Mouse (Mus musculus): ENCODE measurements around the gene Lexm.

Gene Lexm

DNA sequence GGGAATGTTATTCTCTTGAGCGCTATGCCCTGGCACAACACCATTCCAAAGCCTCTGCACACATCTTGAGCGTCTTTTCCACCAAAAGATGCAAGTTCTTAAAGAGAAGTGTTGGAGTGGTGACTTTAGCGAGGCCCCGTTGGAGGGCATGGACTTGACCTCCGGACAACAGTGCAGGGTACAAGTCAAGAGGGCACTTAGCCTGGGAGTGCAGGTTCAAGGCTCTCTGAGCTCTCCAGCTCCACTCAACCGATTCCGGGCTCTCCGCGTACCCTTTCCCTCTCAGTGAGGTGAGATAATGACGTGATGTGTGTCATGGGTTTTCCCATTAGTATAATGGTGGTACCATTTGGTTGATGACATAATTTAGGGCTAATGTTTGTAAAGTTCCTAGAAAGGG lies 7.2 kb upstream of the Lexm start:
- ATAC-seq (ENCODE audit: low TSS enrichment) = no peak

DNA sequence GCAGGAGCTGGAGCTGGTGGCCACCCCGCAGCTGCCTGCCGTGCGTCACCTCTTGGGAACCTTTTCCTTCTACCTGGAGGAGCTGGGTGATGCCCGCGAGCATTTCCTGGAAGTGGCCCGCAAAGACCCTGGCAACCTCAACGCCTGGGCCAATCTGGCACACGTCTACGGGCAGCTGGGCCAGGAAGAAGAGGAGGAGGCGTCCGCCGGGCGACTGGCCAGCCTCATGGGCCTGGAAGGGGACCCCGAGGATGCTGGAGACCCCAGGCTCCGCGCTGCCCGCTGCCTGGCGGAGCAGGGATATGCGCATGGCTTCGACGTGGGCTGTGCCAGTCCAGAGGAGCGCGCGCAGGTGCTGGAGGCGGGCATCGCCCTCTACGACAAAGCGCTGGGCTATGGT lies 5.7 kb upstream of the Lexm start:
- ATAC-seq (ENCODE audit: low TSS enrichment) = no peak

DNA sequence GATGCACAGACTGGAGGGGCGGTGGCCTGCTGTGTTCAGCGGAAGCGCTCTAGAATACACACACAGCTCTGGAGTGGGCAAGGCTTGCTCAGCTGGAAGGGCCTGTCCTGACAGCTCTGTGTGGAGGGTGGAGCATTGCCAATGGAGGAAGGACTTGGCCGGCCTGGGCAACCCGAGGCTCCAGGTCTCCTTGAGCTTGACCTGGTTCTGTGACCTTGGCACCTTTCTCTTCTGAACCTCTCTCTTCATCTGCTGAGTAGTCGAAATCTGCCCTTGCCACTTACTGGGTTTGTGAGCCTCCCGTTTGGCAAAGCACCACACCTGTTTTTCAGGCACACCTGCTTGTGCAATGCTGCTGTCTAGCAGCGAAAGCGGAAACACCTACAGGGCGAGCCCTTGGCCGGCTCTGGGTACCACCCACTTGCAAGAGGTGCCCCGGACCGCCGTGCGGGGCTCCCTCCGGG lies 5.0 kb upstream of the Lexm start, which contains the start of gene Ttc22:
Gene Ttc22 (plus strand): TSS at position 403 of the 464 bp plus-strand sequence.
- no peak for ATAC-seq (ENCODE audit: low TSS enrichment)

DNA sequence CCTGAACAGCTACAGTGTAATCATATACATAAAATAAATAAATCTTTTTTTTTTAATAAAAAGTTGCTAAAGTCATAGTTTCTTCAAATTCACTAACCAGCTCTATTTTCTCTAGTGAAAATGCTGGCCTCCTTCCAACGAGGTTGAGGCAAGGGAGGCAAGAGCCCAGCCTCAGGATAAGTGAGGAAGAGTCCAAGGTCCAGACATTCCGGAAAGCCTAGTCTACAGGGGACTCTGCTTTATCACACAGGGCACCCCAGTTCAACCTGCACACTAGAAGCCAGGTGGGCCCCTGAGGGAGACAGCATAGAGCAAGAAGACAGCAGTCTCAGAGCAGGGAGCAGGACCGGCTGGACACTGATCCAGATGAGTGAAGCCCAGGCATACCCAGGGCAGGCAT lies 4.4 kb upstream of the Lexm start:
- no peak for ATAC-seq (ENCODE audit: low TSS enrichment)

DNA sequence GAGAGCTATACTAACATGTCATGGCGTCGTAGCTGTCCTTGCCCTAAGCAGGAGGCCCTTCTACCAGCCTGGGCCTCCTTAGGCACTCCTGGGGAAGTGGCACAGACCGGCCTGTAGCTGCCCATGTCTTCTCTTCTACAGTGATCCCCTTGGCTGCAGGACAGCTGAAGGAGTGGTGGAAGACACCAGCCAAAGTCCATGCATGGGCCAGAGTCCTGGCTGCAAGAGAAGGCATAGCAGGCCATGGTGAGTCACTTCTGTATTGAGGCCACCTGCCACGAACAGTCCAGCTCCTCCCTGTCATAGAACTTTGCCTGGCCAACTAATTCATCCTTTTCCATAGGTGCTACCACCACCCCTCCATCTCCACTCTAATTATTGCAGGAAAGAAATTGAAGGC lies 1.9 kb upstream of the Lexm start:
- ATAC-seq (ENCODE audit: low TSS enrichment) = no peak

DNA sequence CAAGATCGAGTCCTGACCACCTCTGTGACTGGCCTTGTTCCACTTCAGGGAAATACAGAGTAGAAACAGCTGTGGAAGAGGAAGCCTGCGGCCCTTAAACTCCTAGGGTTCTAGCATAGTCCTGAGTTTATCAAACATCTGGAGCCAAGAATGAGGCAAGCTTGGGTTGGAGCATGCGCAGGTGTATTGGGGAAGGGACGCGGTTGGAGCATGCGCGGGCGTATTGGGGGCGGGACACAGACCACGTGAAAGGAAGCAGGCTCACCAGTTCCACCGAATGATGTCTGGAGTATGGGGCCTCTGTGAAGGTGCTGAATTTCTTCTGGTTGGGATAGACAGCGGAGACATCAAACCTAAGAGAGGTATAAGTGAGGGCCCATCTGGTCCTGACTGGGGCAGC lies 1.4 kb downstream of the Lexm start:
- ATAC-seq (ENCODE audit: low TSS enrichment) = no peak

DNA sequence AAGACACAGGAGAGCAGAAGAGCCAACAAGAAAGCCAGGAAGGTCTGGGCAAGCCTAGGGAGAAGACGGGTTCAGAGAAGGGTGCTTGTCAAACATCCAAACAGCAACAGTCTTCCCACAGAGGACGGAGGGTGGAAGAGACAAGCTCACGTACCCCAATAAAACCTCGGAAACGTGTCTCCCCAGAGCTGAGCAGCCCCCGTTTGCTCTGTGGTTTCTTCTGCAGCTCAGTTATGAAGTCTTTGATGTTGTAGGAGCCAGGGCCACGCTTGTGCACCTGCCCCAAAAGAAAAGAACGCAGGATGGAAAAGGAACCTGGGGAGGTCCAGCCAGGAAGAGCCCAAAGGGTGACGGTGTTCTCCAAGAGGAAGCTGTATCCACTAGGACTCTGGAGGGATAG lies 2.2 kb downstream of the Lexm start:
- ATAC-seq (ENCODE audit: low TSS enrichment) = no peak

DNA sequence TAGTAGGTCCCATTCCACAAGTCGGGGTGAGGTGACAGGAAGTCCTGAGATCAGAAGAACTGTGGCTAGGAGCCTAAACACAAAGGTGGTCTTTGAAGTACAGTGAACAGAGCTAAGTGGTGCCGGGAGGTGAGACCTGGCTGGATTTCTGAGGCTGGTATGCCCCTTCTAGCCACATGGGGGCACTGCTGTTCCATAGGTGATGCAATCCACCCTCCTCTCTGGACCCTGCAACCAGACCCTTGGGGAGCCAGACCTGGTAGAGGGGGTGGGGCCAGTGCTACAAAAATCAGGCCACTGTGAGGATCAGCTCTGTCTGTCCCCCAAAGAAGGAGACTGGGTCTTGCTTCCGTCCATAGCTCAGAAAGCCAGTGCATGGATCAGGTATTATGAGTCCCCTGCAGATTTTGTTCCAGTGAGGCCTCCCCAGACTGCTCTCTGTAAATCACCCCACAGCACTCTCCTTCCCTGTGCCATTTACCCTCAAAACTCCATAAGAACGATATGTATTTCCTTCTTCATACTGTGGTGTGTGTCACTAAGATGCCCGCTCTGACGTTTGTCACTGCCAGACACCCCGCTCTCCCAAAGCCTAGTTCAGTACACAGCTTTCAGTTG lies 2.8 kb downstream of the Lexm start:
- peak; percentile 72 for ATAC-seq (ENCODE audit: low TSS enrichment)

DNA sequence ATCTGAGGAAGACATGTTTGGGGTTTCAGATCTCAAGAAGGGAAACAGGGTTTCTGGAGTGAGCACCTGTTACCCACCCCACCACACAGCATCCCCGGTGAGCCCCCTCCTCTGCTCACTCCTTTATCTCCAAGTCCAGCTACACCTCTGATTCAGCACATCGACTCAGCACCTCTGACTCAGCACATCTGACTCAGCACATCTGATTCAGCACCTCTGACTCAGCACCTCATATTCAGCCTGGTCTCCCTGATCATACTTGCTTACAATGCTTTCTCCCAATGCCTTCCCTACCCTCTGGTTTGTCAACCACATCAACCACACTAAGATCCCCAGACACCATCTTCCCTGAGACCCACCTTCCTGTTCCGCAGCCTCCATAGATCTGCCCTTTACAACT lies 3.5 kb downstream of the Lexm start:
- peak; percentile 48; the same call in 1 of the 2 replicates for ATAC-seq (ENCODE audit: low TSS enrichment)

DNA sequence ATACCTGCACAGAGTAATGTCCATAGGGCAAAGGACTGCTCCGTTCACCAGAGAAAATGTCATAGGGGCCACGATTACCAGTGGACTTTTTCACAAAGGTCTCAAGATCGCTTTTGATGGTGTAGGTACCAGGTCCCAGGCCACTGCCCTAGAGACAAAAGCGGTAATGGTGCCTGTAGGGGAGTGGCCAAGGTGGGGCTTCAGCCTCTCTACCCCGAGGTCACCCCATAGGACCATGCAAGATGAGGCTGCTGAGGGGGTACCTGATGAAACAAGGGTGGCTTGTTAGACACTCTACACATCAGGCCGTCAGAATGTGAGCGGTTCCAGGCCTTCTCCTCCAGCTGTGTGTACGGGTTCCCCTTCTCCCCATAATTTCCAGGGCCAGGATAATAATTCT lies 3.9 kb downstream of the Lexm start:
- ATAC-seq (ENCODE audit: low TSS enrichment) = no peak

DNA sequence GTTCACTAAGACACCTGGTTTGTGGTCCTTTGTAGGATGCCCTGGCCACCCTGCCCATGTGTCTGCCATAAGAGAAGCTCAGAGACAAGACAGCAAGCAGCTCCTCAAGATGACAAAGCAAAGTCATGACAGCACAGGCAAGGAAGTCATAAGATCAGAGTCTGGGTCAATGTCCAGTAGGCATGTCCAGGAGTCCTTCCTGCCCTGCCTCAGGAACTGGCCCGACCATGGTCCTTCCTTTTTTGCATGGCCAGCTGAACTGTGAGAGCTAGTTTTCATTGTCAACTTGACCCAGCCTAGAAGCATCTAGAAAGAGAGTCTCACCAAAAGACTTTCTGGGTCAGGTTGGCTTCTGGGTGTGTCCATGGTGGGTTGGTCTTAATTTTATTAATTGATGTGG lies 9.1 kb downstream of the Lexm start:
- no peak for ATAC-seq (ENCODE audit: low TSS enrichment)

DNA sequence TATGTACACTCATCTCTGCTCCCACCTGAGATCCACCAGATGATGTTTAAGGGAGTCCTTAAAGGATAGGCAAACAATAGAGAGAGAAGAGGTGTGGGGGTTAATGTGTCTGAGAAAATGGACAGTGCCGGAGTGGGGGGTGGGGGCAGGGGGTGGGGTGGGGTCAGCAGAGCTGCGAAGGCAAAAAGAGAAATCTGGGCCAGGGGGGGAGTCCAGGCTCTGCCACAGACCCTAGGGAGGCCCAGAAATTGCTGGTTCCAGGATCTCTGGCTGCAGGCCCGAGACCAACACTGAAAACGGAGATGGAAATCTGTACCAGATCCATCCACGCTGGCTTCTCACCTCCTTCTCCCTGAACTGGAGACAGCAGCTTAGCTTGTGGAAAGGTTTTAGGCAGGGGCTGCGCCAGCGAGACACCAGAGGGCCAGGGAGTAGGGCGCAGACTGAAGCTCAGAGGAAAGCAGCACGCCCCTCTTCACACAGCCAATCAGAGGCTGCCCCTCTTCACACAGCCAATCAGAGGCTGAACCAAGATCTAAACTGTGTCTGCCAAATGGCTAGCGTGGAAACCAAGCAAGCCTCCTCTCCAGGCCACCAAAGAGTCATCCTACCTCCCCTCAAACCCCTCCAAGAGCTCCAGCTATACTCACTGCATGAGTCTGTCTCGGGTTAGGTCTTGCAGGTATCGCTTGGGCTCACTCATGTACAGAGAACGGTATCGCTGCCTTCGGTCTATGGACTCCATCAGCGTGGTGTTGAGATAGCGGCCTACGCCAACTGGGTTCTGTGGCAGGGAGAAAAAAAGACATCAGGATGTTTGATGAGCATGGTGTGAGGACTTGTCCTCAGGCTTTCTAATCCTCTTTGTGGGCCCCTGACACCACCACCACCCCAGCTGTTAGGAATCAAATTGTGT lies 10.1 kb downstream of the Lexm start:
- peak; percentile 99 for ATAC-seq (ENCODE audit: low TSS enrichment)

DNA sequence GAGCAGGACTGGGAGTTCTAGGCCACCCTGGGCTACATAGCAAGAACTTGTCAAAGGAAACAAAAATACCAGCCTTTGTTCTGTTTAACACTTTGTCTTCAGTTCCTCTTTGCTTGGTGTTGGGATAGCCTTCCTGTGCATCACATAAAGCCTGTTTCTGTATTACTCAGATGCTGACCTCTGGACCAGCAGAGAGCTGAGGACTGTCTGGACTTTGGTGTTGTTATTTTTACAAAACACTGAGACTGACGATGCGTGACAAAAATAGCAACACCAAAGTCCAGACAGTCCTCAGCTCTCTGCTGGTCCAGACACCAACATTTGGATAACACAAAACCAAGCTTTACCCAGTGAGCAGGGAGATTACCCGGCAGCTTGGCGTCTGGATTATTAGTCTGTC lies 16.3 kb downstream of the Lexm start:
- ATAC-seq (ENCODE audit: low TSS enrichment) = no peak

DNA sequence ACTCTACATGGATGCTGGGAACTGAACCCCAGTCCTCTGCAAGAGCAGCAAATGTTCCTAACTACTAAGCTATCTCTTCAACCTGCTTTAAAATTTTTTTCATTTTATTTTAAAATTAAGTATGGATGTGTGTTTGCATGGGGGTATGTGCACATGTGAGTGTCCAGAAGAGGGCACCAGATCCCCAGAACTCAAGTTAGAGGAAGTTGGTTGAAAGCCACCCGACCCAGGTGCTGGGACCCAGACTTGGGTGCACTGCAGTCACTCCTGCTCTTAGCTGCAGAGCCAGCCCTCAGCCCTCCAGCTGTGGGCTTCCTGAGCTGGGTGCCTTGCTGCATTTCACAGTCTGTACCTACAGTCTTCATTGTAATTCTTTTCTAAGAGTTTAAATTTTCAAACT lies 17.6 kb downstream of the Lexm start:
- no peak for ATAC-seq (ENCODE audit: low TSS enrichment)

DNA sequence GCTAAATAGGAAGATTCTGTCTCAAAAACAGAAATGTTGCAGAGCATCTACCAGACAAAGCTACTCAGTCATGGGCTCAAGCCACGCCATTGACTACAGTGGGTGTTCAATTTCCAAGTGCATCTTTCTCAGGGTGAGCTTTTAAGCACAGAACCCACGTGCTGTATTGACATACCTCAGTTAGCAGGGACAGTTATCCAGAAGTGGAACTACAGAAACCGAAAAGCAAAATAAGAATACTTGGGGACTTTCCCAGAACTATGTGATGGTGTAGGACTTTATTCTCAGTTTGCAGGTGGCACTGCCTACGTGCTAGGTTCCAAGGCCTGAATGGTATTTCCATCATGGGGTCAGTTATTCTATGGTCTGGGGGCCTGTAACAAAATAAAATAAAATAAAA lies 19.3 kb downstream of the Lexm start:
- ATAC-seq (ENCODE audit: low TSS enrichment) = no peak; the same call in 1 of the 2 replicates

DNA sequence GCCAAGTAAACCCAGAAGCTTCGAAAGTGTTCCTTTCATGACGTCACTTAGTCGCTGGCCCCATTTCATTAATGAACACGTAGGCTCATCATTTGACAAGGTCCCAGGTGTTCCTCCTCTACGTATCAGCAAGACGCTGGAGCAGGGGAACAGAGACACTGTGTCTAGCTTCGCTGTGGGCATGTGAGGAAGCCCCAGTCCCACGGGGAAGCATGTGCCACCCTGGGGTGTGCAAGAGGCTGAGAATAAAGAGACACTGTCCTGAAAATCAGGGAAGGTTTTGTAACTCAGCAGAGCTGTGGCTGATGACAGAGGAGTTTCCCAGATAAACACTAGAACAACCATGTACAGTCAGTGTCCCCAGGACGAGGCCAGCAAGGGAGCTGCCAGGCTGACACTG lies 20.0 kb downstream of the Lexm start:
- ATAC-seq (ENCODE audit: low TSS enrichment) = peak; percentile 68

DNA sequence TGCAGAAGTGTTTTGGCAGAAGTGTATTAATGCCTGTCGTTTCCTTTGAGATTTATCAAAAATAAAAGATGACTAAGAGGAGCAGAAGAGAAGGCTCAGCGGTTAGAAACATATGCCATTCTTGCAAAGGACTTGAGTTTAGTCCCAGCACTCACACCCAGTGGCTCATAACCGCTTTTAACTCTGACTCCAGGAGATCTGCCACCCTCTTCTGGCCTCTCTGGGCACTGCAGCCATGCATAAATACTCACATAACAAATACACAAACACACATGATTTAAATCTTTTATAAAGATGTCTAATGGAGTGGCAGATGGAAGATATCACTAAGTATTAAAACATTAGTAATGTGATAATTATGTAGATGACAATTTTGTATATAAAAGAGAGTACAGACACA lies 20.8 kb downstream of the Lexm start:
- ATAC-seq (ENCODE audit: low TSS enrichment) = no peak

DNA sequence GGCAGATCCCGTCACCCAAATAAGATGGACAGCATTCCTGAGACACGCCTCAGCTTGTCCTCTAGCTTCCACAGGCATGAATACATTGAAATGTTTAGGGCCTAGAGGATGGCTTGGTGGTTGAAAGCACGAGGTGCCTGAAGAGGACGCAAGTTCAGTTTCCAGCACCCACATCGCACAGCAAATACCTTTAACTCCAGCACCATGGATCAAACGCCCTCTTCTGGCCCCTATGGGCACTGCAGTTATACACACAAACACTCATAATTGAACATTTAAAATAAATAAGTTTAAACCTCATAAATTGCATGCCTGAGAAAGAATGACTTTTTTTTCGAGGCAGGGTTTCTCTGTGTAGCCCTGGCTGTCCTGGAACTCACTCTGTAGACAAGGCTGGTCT lies 23.4 kb downstream of the Lexm start:
- ATAC-seq (ENCODE audit: low TSS enrichment) = no peak

DNA sequence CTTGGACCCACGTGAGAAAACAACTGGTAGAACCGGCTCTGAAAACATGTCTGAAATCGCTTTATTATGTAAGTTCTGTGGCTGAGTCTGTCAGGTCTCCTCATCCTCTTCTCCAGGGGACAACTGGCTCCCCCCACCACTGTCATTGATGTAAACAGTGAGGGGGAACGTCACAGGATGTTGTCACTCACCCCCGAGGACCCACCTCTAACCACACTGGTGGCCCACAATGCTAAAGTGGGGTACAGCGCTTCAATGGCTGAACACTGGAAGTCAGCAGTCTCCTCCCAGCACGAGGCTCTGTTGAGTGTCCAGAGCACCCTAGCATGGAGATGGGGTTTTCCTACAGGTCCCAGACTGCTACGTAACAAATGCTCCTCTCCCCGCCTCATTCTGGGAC lies 26.2 kb downstream of the Lexm start:
- ATAC-seq (ENCODE audit: low TSS enrichment) = 0 out of 2 replicates have a peak, but pooled peaks have one; percentile 5

DNA sequence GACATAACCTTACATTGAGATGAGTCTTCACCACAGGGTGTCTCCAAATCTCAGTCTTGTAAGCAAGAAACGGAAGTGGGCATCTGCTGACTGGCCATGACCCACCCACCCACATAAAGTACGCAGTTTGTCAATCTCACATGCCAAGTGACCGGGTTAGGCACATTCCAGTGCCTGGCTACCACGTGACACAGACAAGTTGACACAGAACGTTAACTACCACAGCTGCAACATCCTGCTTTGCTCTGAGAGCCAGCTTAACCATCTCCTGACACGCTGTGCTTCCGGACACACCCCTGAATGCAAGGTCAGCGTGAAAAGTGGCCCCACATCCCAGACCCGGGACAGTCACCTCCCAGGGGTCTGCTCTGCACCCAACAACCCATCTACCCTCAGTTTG lies 26.9 kb downstream of the Lexm start:
- ATAC-seq (ENCODE audit: low TSS enrichment) = no peak

DNA sequence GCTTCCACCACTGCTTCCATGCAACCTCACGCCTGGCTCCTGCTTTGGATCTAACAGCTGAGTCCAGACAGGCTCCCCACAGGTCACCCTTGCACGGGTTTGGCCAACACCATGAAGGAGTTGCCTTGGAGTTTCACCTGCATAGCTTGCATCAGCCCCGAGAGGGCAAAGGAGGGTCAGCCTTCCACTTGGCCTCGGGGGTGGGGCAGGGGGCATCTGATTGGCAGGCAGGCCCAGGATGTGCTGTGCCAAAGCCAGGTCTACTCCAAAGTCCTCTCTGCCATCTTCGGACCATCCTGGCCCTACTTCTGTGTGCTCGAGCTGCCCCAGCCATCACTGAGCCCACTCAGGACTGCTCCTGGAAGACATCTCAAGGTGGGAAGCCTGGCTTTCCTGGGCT lies 30.0 kb downstream of the Lexm start:
- ATAC-seq (ENCODE audit: low TSS enrichment) = no peak

DNA sequence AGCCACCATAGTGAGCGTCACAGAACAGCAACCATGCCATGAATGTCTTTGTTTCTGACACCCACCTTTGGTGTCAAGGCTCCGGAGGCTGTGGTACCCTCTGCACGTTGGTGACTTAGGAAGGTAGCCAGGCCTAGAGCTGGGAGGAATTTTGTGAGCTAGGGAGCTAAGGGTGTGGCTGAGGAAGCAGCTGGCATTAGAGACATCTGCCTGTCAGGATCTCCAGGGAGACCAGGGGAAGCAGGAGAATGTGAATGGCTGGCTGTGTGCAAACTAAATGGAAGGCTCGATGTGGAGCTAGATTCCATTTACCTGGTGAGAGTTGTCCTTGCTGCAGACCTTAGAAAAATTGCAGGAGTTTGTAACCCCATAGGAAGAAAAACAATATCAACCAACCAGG lies 32.4 kb downstream of the Lexm start:
- no peak for ATAC-seq (ENCODE audit: low TSS enrichment)

DNA sequence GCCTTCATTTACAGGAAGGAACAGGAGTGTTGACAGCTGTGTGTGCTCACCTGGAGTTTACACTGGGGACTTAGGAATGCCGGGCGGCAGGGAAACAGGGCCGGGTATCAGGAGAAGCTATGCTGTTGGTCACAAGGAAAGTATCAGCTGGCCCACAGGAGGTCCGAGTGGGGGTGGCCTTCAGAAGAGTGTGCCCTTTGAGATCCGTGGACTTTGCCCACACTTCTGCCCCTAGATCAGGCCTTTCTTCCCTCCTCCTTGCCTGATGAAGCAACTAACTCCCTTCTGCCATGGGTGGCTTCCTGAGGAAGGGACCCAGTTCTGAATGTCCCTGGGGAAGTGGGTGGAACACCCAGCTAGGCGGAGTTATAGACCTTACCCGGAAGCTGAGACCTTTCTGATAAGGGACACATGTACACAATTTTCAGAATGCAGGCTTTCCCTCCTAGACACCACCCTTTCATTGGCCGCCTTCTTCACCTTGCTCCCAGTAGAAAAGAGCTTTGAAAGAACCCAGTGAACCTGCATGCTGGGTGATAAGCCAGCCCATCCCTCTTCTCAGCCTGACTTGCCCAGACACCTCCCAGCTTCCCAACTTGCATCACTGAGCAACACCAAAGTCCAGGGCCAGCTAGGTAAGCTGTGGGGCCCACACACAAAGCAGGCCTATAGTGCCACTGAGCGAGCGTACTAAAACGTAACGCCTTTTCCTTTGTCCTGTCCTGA lies 34.5 kb downstream of the Lexm start:
- ATAC-seq (ENCODE audit: low TSS enrichment) = no peak
